Mouse (Mus musculus): ENCODE results near the gene Rhox2c. TPM values are rescaled to one million over a fixed set of nuclear protein-coding genes. Genes with fewer than 3 reads are reported as not detected.
"Not testable (repeated sequence)": the region's sequence is repeated elsewhere in the genome, so short reads cannot be mapped to it uniquely, and the experiment has no call there.

Gene Rhox2c
- total RNA-seq (2021), result not detected
- long read RNA-seq, experiment 1, result 0 reads
- long read RNA-seq, experiment 2, result 0 reads

DNA sequence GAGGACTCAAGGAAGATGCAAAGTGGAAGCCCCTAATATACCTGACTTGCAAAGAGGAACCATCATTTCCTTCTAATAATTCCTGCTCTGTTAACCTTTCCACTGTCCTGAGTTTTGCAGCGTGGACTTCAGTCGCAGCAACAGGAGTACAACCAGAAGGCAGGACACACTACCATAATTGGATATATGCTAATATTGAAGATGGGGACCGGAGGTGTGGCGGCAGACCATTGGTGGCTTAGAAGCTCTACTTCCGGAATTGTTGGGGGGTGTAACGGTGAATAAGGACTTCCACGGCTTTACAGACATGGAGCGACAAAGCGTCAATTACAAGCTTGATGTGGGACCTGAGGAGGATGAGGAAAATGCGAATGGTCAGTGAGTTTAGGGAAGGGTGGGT lies at the start of gene Rhox2c:
TSS of gene Rhox2c (plus strand) at position 301 of the 400 bp plus-strand sequence.
- not testable (repeated sequence) for DNase-seq (ENCODE audit: low spot score in 2 of 2)

DNA sequence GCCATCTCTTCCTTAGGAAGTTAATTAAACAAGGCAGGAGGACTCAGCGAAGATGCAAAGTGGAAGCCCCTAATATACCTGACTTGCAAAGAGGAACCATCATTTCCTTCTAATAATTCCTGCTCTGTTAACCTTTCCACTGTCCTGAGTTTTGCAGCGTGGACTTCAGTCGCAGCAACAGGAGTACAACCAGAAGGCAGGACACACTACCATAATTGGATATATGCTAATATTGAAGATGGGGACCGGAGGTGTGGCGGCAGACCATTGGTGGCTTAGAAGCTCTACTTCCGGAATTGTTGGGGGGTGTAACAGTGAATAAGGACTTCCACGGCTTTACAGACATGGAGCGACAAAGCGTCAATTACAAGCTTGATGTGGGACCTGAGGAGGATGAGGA lies 41.7 kb upstream of the Rhox2c start, which contains the start of gene Rhox2b:
TSS of gene Rhox2b (plus strand) at position 301 of the 400 bp plus-strand sequence.
- DNase-seq (ENCODE audit: low spot score in 2 of 2), result not testable (repeated sequence)

DNA sequence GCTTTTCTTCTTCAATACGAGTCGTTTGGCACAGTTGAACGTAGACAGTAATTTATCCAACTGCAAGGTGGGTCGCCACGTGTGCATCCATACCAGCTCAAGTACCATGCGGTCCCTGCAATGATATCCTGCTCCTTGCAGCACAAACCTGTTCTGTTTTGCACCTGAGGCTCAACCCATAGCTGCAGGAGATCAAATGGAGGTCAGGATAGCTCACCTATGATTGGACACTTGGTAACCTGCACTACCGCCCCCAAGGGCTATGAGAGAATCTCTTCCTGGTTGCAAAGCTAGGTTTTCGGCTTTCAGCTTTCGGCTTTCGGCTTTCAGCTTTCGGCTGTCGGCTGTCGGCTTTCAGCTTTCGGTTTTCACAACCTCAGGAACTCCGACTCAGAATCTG lies 21.3 kb upstream of the Rhox2c start, which contains the start of gene Rhox4b:
TSS of gene Rhox4b (plus strand) at position 301 of the 400 bp plus-strand sequence.
- not testable (repeated sequence) for DNase-seq (ENCODE audit: low spot score in 2 of 2)

GRCm38 (mm10) chrX:37458285-37458684 lies 4.8 kb downstream of the Rhox2c start, which contains the start of gene Rhox3c:
Gene Rhox3c, plus strand, starts transcription at chrX:37458585.
- not testable (repeated sequence) for DNase-seq (ENCODE audit: low spot score in 2 of 2)

DNA sequence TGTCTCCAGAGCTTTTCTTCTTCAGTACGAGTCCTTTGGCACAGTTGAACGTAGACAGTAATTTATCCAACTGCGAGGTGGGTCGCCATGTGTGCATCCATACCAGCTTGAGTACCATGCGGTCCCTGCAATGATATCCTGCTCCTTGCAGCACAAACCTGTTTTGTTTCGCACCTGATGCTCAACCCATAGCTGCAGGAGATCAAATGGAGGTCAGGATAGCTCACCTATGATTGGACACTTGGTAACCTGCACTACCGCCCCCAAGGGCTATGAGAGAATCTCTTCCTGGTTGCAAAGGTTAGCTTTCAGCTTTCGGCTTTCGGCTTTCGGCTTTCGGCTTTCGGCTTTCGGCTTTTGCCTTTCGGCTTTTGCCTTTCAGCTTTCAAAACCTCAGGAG lies 26.6 kb downstream of the Rhox2c start, which contains the start of gene Rhox4c:
TSS of gene Rhox4c (plus strand) at position 301 of the 400 bp plus-strand sequence.
- not testable (repeated sequence) for DNase-seq (ENCODE audit: low spot score in 2 of 2)

- DNase-seq (ENCODE audit: low spot score in 2 of 2), result not testable (repeated sequence)
Measured at GRCm38 (mm10) chrX:37514059-37514458, 60.6 kb downstream of the Rhox2c start, which contains the start of gene Rhox4d. Gene Rhox4d, plus strand, starts transcription at chrX:37514359.

Other genes starting within 250 kb of the Rhox2c start
- not detected for gene Gm9, start 242.6 kb upstream of the Rhox2c start, total RNA-seq (2021)
- not detected for gene Rhox1, start 231.4 kb upstream of the Rhox2c start, total RNA-seq (2021)
- gene Rhox2a, start 208.7 kb upstream of the Rhox2c start, total RNA-seq (2021), result not detected
- gene Rhox3a, start 203.8 kb upstream of the Rhox2c start, total RNA-seq (2021), result not detected
- gene Rhox4a, start 188.3 kb upstream of the Rhox2c start, total RNA-seq (2021), result not detected
- not detected for gene Rhox3a2, start 73.7 kb upstream of the Rhox2c start, total RNA-seq (2021)
- not detected for gene Rhox4a2, start 62.8 kb upstream of the Rhox2c start, total RNA-seq (2021)
- not detected for gene Rhox2b, start 41.6 kb upstream of the Rhox2c start, total RNA-seq (2021)
- not detected for gene Rhox4b, start 21.2 kb upstream of the Rhox2c start, total RNA-seq (2021)
- gene Rhox3c, start 4.9 kb downstream of the Rhox2c start, total RNA-seq (2021), result not detected
- gene Rhox4c, start 26.7 kb downstream of the Rhox2c start, total RNA-seq (2021), result not detected
- gene Rhox2d, start 39.7 kb downstream of the Rhox2c start, total RNA-seq (2021), result not detected
- gene Rhox4d, start 60.7 kb downstream of the Rhox2c start, total RNA-seq (2021), result not detected
- not detected for gene Rhox2e, start 76.8 kb downstream of the Rhox2c start, total RNA-seq (2021)
- not detected for gene Rhox3e, start 88.3 kb downstream of the Rhox2c start, total RNA-seq (2021)
- gene Rhox4e, start 103.7 kb downstream of the Rhox2c start, total RNA-seq (2021), result not detected
- not detected for gene Rhox2f, start 117.7 kb downstream of the Rhox2c start, total RNA-seq (2021)
- not detected for gene Rhox3f, start 127.3 kb downstream of the Rhox2c start, total RNA-seq (2021)
- not detected for gene Rhox4f, start 154.0 kb downstream of the Rhox2c start, total RNA-seq (2021)
- gene Rhox3g, start 174.9 kb downstream of the Rhox2c start, total RNA-seq (2021), result not detected
- gene Rhox2g, start 189.8 kb downstream of the Rhox2c start, total RNA-seq (2021), result not detected
- not detected for gene Rhox4g, start 197.6 kb downstream of the Rhox2c start, total RNA-seq (2021)
- not detected for gene Rhox3h, start 215.1 kb downstream of the Rhox2c start, total RNA-seq (2021)
- not detected for gene Rhox2h, start 219.6 kb downstream of the Rhox2c start, total RNA-seq (2021)

Measured in layer of hippocampus, postnatal 14 days (tissue).